Mouse (Mus musculus): Measurements from ENCODE around the gene Cltc.

- TF ChIP-seq CTCF (IDR thresholded peaks at IDR 0.05; ENCODE audit: borderline replicate concordance, extremely low read depth, insufficient read depth, insufficient read length) (no peak), POLR2A (IDR thresholded peaks at IDR 0.05; ENCODE audit: borderline replicate concordance, extremely low read depth, insufficient read depth, insufficient read length, poor library complexity, severe bottlenecking) (no peak)
Observed at GRCm38 (mm10) chr11:86752404-86752803, 5.0 kb downstream of the Cltc start.
